Mouse (Mus musculus) embryonic fibroblast, embryonic 13.5 days (primary cell): ENCODE data around the gene Med13l. TPM values are rescaled to one million over a fixed set of nuclear protein-coding genes. Genes with fewer than 3 reads are reported as not detected.

ENCODE experiments used
- H3K27ac ChIP-seq: 2 replicates; pipeline ENCODE4 v1.5.1; 2012; ENCODE audit warnings: low read length, control low read depth, inconsistent platforms; ENCODE audit not compliant: insufficient read depth
- H3K4me1 ChIP-seq: 2 replicates; pipeline ENCODE4 v1.6.1; 2011; ENCODE audit warnings: low read length; ENCODE audit not compliant: control insufficient read depth, insufficient read depth
- H3K4me3 ChIP-seq: 2 replicates; pipeline ENCODE4 v1.5.1; 2011; ENCODE audit warnings: mild to moderate bottlenecking, control low read depth, low read length; ENCODE audit not compliant: insufficient read depth
- CTCF ChIP-seq: IDR thresholded peaks from 2 replicates; pipeline ENCODE4 v1.5.1; 2011; ENCODE audit warnings: mild to moderate bottlenecking, control low read depth, low read length, moderate library complexity, borderline replicate concordance; ENCODE audit not compliant: insufficient read depth
- POLR2A ChIP-seq: IDR thresholded peaks from 2 replicates; pipeline ENCODE4 v1.6.1; 2011; ENCODE audit warnings: low read depth, mild to moderate bottlenecking, control low read depth, low read length, moderate library complexity
- polyA plus RNA-seq: library from polyadenylated mRNA; stranded (reverse); fragments of >200 nt; gene quantifications from 2 replicates; pipeline ENCODE4 v1.2.4, GENCODE M21; 2011; ENCODE audit warnings: low read depth; ENCODE audit not compliant: missing spikeins, insufficient read length

Med13l gene
- polyA plus RNA-seq, 1 experiment: 57.8 TPM

GRCm38 (mm10) chr5:118659713-118660112, 99.2 kb downstream of the Med13l start:
- Histone ChIP-seq H3K4me3 (no peak overlapping the region), H3K4me1 (peaks cover 28% of the 10 kb centered on the region), H3K27ac (0 out of 2 replicates have a peak overlapping the region, but pooled peaks have one; percentile 7)
- TF ChIP-seq CTCF: no peak
- TF ChIP-seq POLR2A: no peak

DNA sequence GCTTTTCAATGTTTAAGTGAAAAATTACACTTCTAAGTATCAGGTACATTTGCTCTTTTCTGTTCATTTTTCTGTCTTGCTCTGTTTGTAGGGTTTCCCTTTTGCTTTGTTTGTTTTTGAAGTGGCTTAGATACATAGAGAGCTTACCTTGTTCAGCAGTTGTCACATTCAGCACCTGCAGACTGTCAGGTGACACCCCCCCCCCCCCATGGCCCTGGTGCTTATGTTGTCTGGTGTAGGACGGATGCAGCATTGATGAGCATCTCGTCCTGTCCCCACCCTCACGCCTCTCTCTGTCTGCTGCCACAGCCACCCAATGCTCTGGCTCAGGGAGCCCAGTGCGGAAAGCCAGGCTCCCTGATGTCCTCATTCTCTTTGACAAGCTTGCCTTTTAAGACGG, 101.3 kb downstream of the Med13l start:
- TF ChIP-seq CTCF (no peak), POLR2A (no peak)

GRCm38 (mm10) chr5:118663999-118664398, 103.5 kb downstream of the Med13l start:
- Histone ChIP-seq H3K4me3 (no peak overlapping the region), H3K27ac (no peak overlapping the region), H3K4me1 (peaks cover 16% of the 10 kb centered on the region)
- TF ChIP-seq POLR2A (no peak), CTCF (no peak)

More for the DNA sequence above, 101.3 kb downstream of the Med13l start:
- H3K4me1 ChIP-seq: peaks cover 21% of the 10 kb centered on the region
- no peak overlapping the region for H3K27ac ChIP-seq
- no peak overlapping the region for H3K4me3 ChIP-seq

GRCm38 (mm10) chr5:118665023-118665422, 104.5 kb downstream of the Med13l start:
- Histone ChIP-seq H3K4me1 (peaks cover 11% of the 10 kb centered on the region), H3K4me3 (no peak overlapping the region), H3K27ac (no peak overlapping the region)
- TF ChIP-seq CTCF (no peak), POLR2A (no peak)

DNA sequence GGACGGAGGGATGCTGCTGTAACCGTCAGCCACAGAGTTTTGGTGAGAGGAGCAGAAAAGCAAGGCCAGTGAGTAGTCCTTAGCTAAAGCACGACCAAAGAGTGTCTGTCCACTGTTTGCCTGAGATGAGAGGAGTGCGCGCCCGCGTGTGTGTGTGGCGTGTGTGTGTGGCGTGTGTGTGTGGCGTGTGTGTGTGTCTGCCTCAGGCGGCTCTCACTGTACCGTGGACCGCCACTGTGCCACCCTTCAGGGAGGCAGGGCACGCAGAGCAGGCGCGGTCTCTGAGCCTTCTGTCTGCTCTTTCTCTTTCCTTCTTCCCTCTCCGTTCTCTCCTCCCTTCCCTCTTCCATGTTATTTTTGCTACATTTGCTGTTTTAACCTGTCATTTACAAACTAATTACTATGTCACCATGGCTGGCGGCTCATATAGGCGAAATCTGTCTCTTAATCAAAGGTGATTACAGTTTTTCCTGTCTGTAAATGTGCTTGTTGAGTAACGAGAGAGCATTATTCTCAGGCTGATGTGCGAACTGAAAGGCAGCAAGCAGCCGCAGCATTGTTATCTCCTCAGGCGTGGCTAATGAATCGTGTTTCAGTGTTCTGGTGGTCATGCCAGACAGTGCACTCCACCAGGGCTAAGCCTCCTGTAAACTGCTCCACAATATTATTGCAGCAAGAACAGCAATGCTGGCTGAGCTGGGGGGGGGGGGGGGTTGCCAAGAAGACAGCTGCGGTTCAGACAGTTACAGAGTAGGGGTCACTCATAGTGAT, 106.1 kb downstream of the Med13l start:
- no peak overlapping the region for H3K27ac ChIP-seq
- TF ChIP-seq POLR2A (no peak), CTCF (no peak)
- H3K4me1 ChIP-seq: peaks cover 5% of the 10 kb centered on the region; the same call in 1 of the 2 replicates
- no peak overlapping the region for H3K4me3 ChIP-seq

DNA sequence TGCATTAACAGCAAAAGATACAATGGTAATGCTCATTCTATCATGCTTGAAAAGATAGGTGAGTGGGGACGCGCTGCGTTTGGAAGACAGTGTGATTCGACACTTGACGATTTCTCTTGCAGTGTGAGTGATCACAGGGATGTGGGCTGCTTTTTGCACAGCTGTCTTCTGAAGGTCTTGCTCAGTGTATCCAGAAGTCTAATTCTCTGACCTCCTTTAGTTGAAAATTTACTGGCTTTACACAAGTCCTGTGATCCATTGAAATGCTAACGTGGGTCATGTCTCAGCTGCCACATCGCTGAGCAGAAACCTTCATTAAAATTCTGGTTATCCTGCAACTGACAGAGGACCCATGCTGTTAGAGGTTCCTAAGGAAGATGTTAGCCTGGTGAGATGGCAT, 107.4 kb downstream of the Med13l start:
- TF ChIP-seq POLR2A: no peak
- no peak for TF ChIP-seq CTCF
- no peak overlapping the region for H3K4me3 ChIP-seq
- H3K4me1 ChIP-seq: peaks cover 5% of the 10 kb centered on the region; the same call in 1 of the 2 replicates
- H3K27ac ChIP-seq: no peak overlapping the region

- no peak overlapping the region for H3K27ac ChIP-seq
- TF ChIP-seq CTCF (no peak), POLR2A (no peak)
- peaks cover 8% of the 10 kb centered on the region for H3K4me1 ChIP-seq
- H3K4me3 ChIP-seq: no peak overlapping the region
Measured at GRCm38 (mm10) chr5:118668931-118669330, 108.5 kb downstream of the Med13l start.

- Histone ChIP-seq H3K4me1 (peaks cover 22% of the 10 kb centered on the region), H3K27ac (no peak overlapping the region), H3K4me3 (no peak overlapping the region)
Measured at GRCm38 (mm10) chr5:118672111-118672510, 111.6 kb downstream of the Med13l start.

DNA sequence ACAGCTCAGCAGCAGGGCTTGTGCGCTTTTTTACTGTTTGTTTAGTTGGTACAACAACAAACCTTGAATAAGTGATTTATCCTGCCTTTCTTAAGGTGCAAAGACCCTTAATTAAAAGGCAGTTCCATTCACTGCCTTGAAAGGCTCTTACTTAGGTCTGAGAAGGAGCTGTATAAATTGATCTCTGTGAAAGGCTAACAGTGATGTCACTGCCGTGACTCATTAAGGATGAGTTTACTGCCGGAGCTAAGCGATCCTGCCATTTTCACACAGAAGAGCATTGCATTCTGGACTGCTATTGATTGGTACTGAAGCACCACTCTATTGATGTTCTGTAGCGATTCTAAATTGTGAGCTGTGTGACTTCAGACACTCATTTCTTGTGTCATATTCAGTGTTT, 113.4 kb downstream of the Med13l start:
- H3K4me3 ChIP-seq: no peak overlapping the region
- TF ChIP-seq POLR2A: no peak
- no peak for TF ChIP-seq CTCF
- H3K27ac ChIP-seq: no peak overlapping the region
- H3K4me1 ChIP-seq: peaks cover 19% of the 10 kb centered on the region

More at GRCm38 (mm10) chr5:118672111-118672510, 111.6 kb downstream of the Med13l start:
- no peak for TF ChIP-seq POLR2A
- no peak for TF ChIP-seq CTCF

GRCm38 (mm10) chr5:118674321-118674720, 113.8 kb downstream of the Med13l start:
- Histone ChIP-seq H3K27ac (no peak overlapping the region), H3K4me3 (no peak overlapping the region), H3K4me1 (peaks cover 19% of the 10 kb centered on the region)
- no peak for TF ChIP-seq CTCF
